Mouse (Mus musculus) stomach, postnatal 0 days (tissue): ENCODE data around the gene Uhrf1.

Source experiments
- CTCF ChIP-seq: IDR thresholded peaks from 2 replicates; pipeline ENCODE4 v1.5.1; 2016; ENCODE audit warnings: antibody characterized with exemption, low read depth, mild to moderate bottlenecking, moderate library complexity
- EP300 ChIP-seq: optimal IDR thresholded peaks from 2 replicates; pipeline ENCODE3; 2016; ENCODE audit warnings: antibody characterized with exemption

DNA sequence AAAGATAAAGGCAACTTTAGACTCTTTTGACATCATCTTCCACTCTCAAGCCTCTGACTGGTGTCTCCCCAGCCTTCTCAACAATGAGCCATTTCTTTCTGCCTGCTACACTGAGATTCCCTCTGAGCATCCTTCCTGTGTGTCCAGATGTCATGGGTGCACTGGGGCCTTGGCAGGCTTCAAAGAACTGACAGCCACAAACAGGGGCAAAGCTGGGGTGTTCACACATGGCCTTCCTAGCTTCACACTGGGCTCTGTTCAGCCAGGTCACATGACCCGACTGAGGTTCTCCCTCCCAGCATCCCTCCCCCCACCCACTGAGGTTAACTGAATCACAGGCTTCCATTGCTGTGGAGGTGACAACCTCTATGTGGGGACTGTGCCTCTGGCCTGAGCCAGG is 6.9 kb upstream of the Uhrf1 start:
- no peak for TF ChIP-seq EP300
- no peak for TF ChIP-seq CTCF
